Mouse (Mus musculus) R1 (cell line): Measurements from ENCODE around the gene Gabbr1.

Experiments used
- DNase-seq: peaks from one replicate; pipeline ENCODE4 v3.0.0-alpha.2; 2018; ENCODE audit warnings: low read depth, low spot score

Gene Gabbr1

GRCm38 (mm10) chr17:37075181-37075580 lies 29.4 kb downstream of the Gabbr1 start:
- no peak for DNase-seq

GRCm38 (mm10) chr17:37075766-37076165 lies 30.0 kb downstream of the Gabbr1 start:
- no peak for DNase-seq

GRCm38 (mm10) chr17:37078193-37078592 lies 32.4 kb downstream of the Gabbr1 start:
- DNase-seq, result peak; percentile 91

GRCm38 (mm10) chr17:37078990-37079389 lies 33.2 kb downstream of the Gabbr1 start:
- peak; percentile 98 for DNase-seq

- DNase-seq, result peak; percentile 78
Observed at GRCm38 (mm10) chr17:37080119-37080518, 34.4 kb downstream of the Gabbr1 start.

- DNase-seq, result no peak
Observed at GRCm38 (mm10) chr17:37081659-37082058, 35.9 kb downstream of the Gabbr1 start.

GRCm38 (mm10) chr17:37083327-37083726 lies 37.6 kb downstream of the Gabbr1 start:
- peak; percentile 89 for DNase-seq

- peak; percentile 69 for DNase-seq
Observed at GRCm38 (mm10) chr17:37084632-37085031, 38.9 kb downstream of the Gabbr1 start.

- no peak for DNase-seq
Observed at GRCm38 (mm10) chr17:37085545-37085944, 39.8 kb downstream of the Gabbr1 start.

- no peak for DNase-seq
Observed at GRCm38 (mm10) chr17:37088399-37088798, 42.6 kb downstream of the Gabbr1 start, which contains the start of gene Olfr90. Olfr90 (minus strand) TSS chr17:37088499.

GRCm38 (mm10) chr17:37092198-37092597 lies 46.4 kb downstream of the Gabbr1 start:
- no peak for DNase-seq

GRCm38 (mm10) chr17:37093289-37093688 lies 47.5 kb downstream of the Gabbr1 start:
- DNase-seq, result no peak

GRCm38 (mm10) chr17:37098178-37098577 lies 52.4 kb downstream of the Gabbr1 start, which contains the start of gene Olfr91:
Olfr91 (minus strand) TSS chr17:37098278.
- no peak for DNase-seq

- DNase-seq, result no peak
Observed at GRCm38 (mm10) chr17:37119988-37120387, 74.2 kb downstream of the Gabbr1 start, which contains the start of gene Olfr92. Olfr92 (minus strand) TSS chr17:37120088.
